Mouse (Mus musculus): ENCODE measurements at regions not wholly inside any gene's neighbourhood (a gene's known extent, or its start where the extent isn't known, plus 50 kb on each side); places are given as distances from the start of the nearest gene placed in this dataset.

- Histone ChIP-seq H3K4me1 (replicated peaks; ENCODE audit: control insufficient read depth, insufficient read depth) (no peaks in the 10 kb centered on the region), H3K27ac (replicated peaks) (no peak overlapping the region), H3K4me2 (replicated peaks; ENCODE audit: low read depth) (no peak overlapping the region), H3K36me3 (ENCODE audit: control insufficient read depth, insufficient read depth, low read length) (no peaks in the 10 kb centered on the region), H3K27me3 (ENCODE audit: control insufficient read depth, insufficient read depth, low read length) (no peaks in the 10 kb centered on the region), H3K9ac (ENCODE audit: low read length) (no peak overlapping the region), H3K4me3 (ENCODE audit: low read depth, low read length) (no peak overlapping the region), H3K9me3 (ENCODE audit: control insufficient read depth, low read length) (no peaks in the 10 kb centered on the region)
- 43% methylated on average over 4 of the region's 4 CpGs for WGBS
- DNase-seq (ENCODE audit: low spot score) (no peak), ATAC-seq (ENCODE audit: low FRiP score, low TSS enrichment) (no peak)
- TF ChIP-seq CTCF (IDR thresholded peaks at IDR 0.05; ENCODE audit: low read depth) (no peak), EP300 (optimal IDR thresholded peaks at IDR 0.05) (no peak)
Measured at GRCm38 (mm10) chr13:44279036-44279435, 450.2 kb upstream of the Jarid2 start.

- Histone ChIP-seq H3K4me3 (ENCODE audit: low read depth, low read length) (no peak overlapping the region), H3K27ac (replicated peaks) (no peak overlapping the region), H3K4me2 (replicated peaks; ENCODE audit: low read depth) (no peak overlapping the region), H3K9ac (ENCODE audit: low read length) (no peak overlapping the region), H3K9me3 (ENCODE audit: control insufficient read depth, low read length) (no peaks in the 10 kb centered on the region), H3K27me3 (ENCODE audit: control insufficient read depth, insufficient read depth, low read length) (no peaks in the 10 kb centered on the region), H3K36me3 (ENCODE audit: control insufficient read depth, insufficient read depth, low read length) (no peaks in the 10 kb centered on the region), H3K4me1 (replicated peaks; ENCODE audit: control insufficient read depth, insufficient read depth) (no peaks in the 10 kb centered on the region)
- 95% methylated on average over 8 of the region's 8 CpGs for whole genome bisulfite sequencing
- no peak for ATAC-seq (ENCODE audit: low FRiP score, low TSS enrichment)
- TF ChIP-seq EP300 (optimal IDR thresholded peaks at IDR 0.05) (no peak), CTCF (IDR thresholded peaks at IDR 0.05; ENCODE audit: low read depth) (no peak)
- DNase-seq (ENCODE audit: low spot score), result no peak
Measured at GRCm38 (mm10) chr13:44280296-44280695, 449.0 kb upstream of the Jarid2 start.

GRCm38 (mm10) chr13:44281796-44282195 is 447.5 kb upstream of the Jarid2 start:
- WGBS, result 64% methylated on average over 6 of the region's 6 CpGs
- DNase-seq (ENCODE audit: low spot score), result no peak
- Histone ChIP-seq H3K4me2 (replicated peaks; ENCODE audit: low read depth) (no peak overlapping the region), H3K36me3 (ENCODE audit: control insufficient read depth, insufficient read depth, low read length) (no peaks in the 10 kb centered on the region), H3K27me3 (ENCODE audit: control insufficient read depth, insufficient read depth, low read length) (no peaks in the 10 kb centered on the region), H3K9me3 (ENCODE audit: control insufficient read depth, low read length) (no peaks in the 10 kb centered on the region), H3K4me3 (ENCODE audit: low read depth, low read length) (no peak overlapping the region), H3K27ac (replicated peaks) (no peak overlapping the region), H3K9ac (ENCODE audit: low read length) (no peak overlapping the region), H3K4me1 (replicated peaks; ENCODE audit: control insufficient read depth, insufficient read depth) (no peaks in the 10 kb centered on the region)
- no peak for TF ChIP-seq EP300 (optimal IDR thresholded peaks at IDR 0.05)
- no peak for ATAC-seq (ENCODE audit: low FRiP score, low TSS enrichment)

GRCm38 (mm10) chr13:44282306-44282705 is 447.0 kb upstream of the Jarid2 start:
- Histone ChIP-seq H3K4me3 (ENCODE audit: low read depth, low read length) (no peak overlapping the region), H3K9me3 (ENCODE audit: control insufficient read depth, low read length) (no peaks in the 10 kb centered on the region), H3K27me3 (ENCODE audit: control insufficient read depth, insufficient read depth, low read length) (no peaks in the 10 kb centered on the region), H3K4me1 (replicated peaks; ENCODE audit: control insufficient read depth, insufficient read depth) (no peaks in the 10 kb centered on the region), H3K27ac (replicated peaks) (no peak overlapping the region), H3K36me3 (ENCODE audit: control insufficient read depth, insufficient read depth, low read length) (no peaks in the 10 kb centered on the region), H3K4me2 (replicated peaks; ENCODE audit: low read depth) (no peak overlapping the region), H3K9ac (ENCODE audit: low read length) (no peak overlapping the region)
- TF ChIP-seq EP300 (optimal IDR thresholded peaks at IDR 0.05) (no peak), CTCF (IDR thresholded peaks at IDR 0.05; ENCODE audit: low read depth) (no peak)
- no peak for ATAC-seq (ENCODE audit: low FRiP score, low TSS enrichment)
- WGBS, result 46% methylated on average over 9 of the region's 9 CpGs
- DNase-seq (ENCODE audit: low spot score), result no peak

GRCm38 (mm10) chr13:44282731-44283571 is 446.3 kb upstream of the Jarid2 start:
- Histone ChIP-seq H3K36me3 (ENCODE audit: control insufficient read depth, insufficient read depth, low read length) (no peaks in the 10 kb centered on the region), H3K4me3 (ENCODE audit: low read depth, low read length) (no peak overlapping the region), H3K9ac (ENCODE audit: low read length) (no peak overlapping the region), H3K9me3 (ENCODE audit: control insufficient read depth, low read length) (no peaks in the 10 kb centered on the region), H3K4me2 (replicated peaks; ENCODE audit: low read depth) (no peak overlapping the region), H3K27ac (replicated peaks) (no peak overlapping the region), H3K4me1 (replicated peaks; ENCODE audit: control insufficient read depth, insufficient read depth) (no peaks in the 10 kb centered on the region), H3K27me3 (ENCODE audit: control insufficient read depth, insufficient read depth, low read length) (no peaks in the 10 kb centered on the region)
- ATAC-seq (ENCODE audit: low FRiP score, low TSS enrichment) (no peak), DNase-seq (ENCODE audit: low spot score) (no peak)
- no peak for TF ChIP-seq EP300 (optimal IDR thresholded peaks at IDR 0.05)
- no peak for TF ChIP-seq CTCF (IDR thresholded peaks at IDR 0.05; ENCODE audit: low read depth)
- 47% methylated on average over 16 of the region's 16 CpGs for whole genome bisulfite sequencing

GRCm38 (mm10) chr13:44285881-44286280 is 443.4 kb upstream of the Jarid2 start:
- Histone ChIP-seq H3K27me3 (ENCODE audit: control insufficient read depth, insufficient read depth, low read length) (no peaks in the 10 kb centered on the region), H3K4me2 (replicated peaks; ENCODE audit: low read depth) (no peak overlapping the region), H3K36me3 (ENCODE audit: control insufficient read depth, insufficient read depth, low read length) (no peaks in the 10 kb centered on the region), H3K27ac (replicated peaks) (no peak overlapping the region), H3K4me1 (replicated peaks; ENCODE audit: control insufficient read depth, insufficient read depth) (no peaks in the 10 kb centered on the region), H3K9ac (ENCODE audit: low read length) (no peak overlapping the region), H3K9me3 (ENCODE audit: control insufficient read depth, low read length) (no peaks in the 10 kb centered on the region; the same call in 1 of the 2 replicates), H3K4me3 (ENCODE audit: low read depth, low read length) (no peak overlapping the region)
- TF ChIP-seq EP300 (optimal IDR thresholded peaks at IDR 0.05) (no peak), CTCF (IDR thresholded peaks at IDR 0.05; ENCODE audit: low read depth) (no peak)
- no peak for ATAC-seq (ENCODE audit: low FRiP score, low TSS enrichment)
- DNase-seq (ENCODE audit: low spot score), result no peak
- WGBS, result 97% methylated on average over 1 of the region's 1 CpGs

Data from stomach, postnatal 0 days (tissue).